Mouse (Mus musculus): ENCODE measurements at regions not wholly inside any gene's neighbourhood (a gene's known extent, or its start where the extent isn't known, plus 50 kb on each side); places are given as distances from the start of the nearest gene placed in this dataset.

- TF ChIP-seq CTCF (IDR thresholded peaks at IDR 0.05; ENCODE audit: control insufficient read depth, insufficient read depth, insufficient replicate concordance, low read depth, low read length) (no peak), POLR2A (IDR thresholded peaks at IDR 0.05; ENCODE audit: control insufficient read depth, low read depth, low read length) (no peak)
- no peak overlapping the region for H3K4me3 ChIP-seq (ENCODE audit: control insufficient read depth, low read depth, low read length)
- no peaks in the 10 kb centered on the region for H3K36me3 ChIP-seq (ENCODE audit: control insufficient read depth, insufficient read depth, low read length)
- H3K27ac ChIP-seq (ENCODE audit: control insufficient read depth, insufficient read depth, low read depth, low read length) = no peak overlapping the region
- no peaks in the 10 kb centered on the region for H3K27me3 ChIP-seq (ENCODE audit: control insufficient read depth, insufficient read depth, low read length)
- H3K4me1 ChIP-seq (ENCODE audit: control insufficient read depth, insufficient read depth, low read length) = no peaks in the 10 kb centered on the region
Measured at GRCm38 (mm10) chr1:164571496-164572078, 113.4 kb upstream of the Atp1b1 start.

GRCm38 (mm10) chr1:164564847-164565246 lies 106.7 kb upstream of the Atp1b1 start:
- no peaks in the 10 kb centered on the region for H3K4me1 ChIP-seq (ENCODE audit: control insufficient read depth, insufficient read depth, low read length)
- TF ChIP-seq CTCF (IDR thresholded peaks at IDR 0.05; ENCODE audit: control insufficient read depth, insufficient read depth, insufficient replicate concordance, low read depth, low read length) (no peak), POLR2A (IDR thresholded peaks at IDR 0.05; ENCODE audit: control insufficient read depth, low read depth, low read length) (no peak)
- H3K4me3 ChIP-seq (ENCODE audit: control insufficient read depth, low read depth, low read length) = no peak overlapping the region
- H3K27me3 ChIP-seq (ENCODE audit: control insufficient read depth, insufficient read depth, low read length) = no peaks in the 10 kb centered on the region
- no peaks in the 10 kb centered on the region for H3K36me3 ChIP-seq (ENCODE audit: control insufficient read depth, insufficient read depth, low read length)
- no peak overlapping the region for H3K27ac ChIP-seq (ENCODE audit: control insufficient read depth, insufficient read depth, low read depth, low read length)

- H3K27me3 ChIP-seq (ENCODE audit: control insufficient read depth, insufficient read depth, low read length) = no peaks in the 10 kb centered on the region
- TF ChIP-seq POLR2A (IDR thresholded peaks at IDR 0.05; ENCODE audit: control insufficient read depth, low read depth, low read length) = no peak
- no peak for TF ChIP-seq CTCF (IDR thresholded peaks at IDR 0.05; ENCODE audit: control insufficient read depth, insufficient read depth, insufficient replicate concordance, low read depth, low read length)
- H3K4me3 ChIP-seq (ENCODE audit: control insufficient read depth, low read depth, low read length) = no peak overlapping the region
- H3K27ac ChIP-seq (ENCODE audit: control insufficient read depth, insufficient read depth, low read depth, low read length) = no peak overlapping the region
- H3K36me3 ChIP-seq (ENCODE audit: control insufficient read depth, insufficient read depth, low read length) = no peaks in the 10 kb centered on the region
- H3K4me1 ChIP-seq (ENCODE audit: control insufficient read depth, insufficient read depth, low read length) = no peaks in the 10 kb centered on the region
Measured at GRCm38 (mm10) chr1:164559546-164560228, 101.5 kb upstream of the Atp1b1 start.

GRCm38 (mm10) chr1:164552658-164553057 lies 94.5 kb upstream of the Atp1b1 start:
- Histone ChIP-seq H3K27me3 (ENCODE audit: control insufficient read depth, insufficient read depth, low read length) (no peaks in the 10 kb centered on the region), H3K4me1 (ENCODE audit: control insufficient read depth, insufficient read depth, low read length) (no peaks in the 10 kb centered on the region), H3K36me3 (ENCODE audit: control insufficient read depth, insufficient read depth, low read length) (no peaks in the 10 kb centered on the region), H3K27ac (ENCODE audit: control insufficient read depth, insufficient read depth, low read depth, low read length) (no peak overlapping the region), H3K4me3 (ENCODE audit: control insufficient read depth, low read depth, low read length) (no peak overlapping the region)
- TF ChIP-seq POLR2A (IDR thresholded peaks at IDR 0.05; ENCODE audit: control insufficient read depth, low read depth, low read length) (no peak), CTCF (IDR thresholded peaks at IDR 0.05; ENCODE audit: control insufficient read depth, insufficient read depth, insufficient replicate concordance, low read depth, low read length) (no peak)

- Histone ChIP-seq H3K36me3 (ENCODE audit: control insufficient read depth, insufficient read depth, low read length) (no peaks in the 10 kb centered on the region), H3K27ac (ENCODE audit: control insufficient read depth, insufficient read depth, low read depth, low read length) (no peak overlapping the region), H3K27me3 (ENCODE audit: control insufficient read depth, insufficient read depth, low read length) (no peaks in the 10 kb centered on the region), H3K4me1 (ENCODE audit: control insufficient read depth, insufficient read depth, low read length) (no peaks in the 10 kb centered on the region), H3K4me3 (ENCODE audit: control insufficient read depth, low read depth, low read length) (no peak overlapping the region)
- TF ChIP-seq CTCF (IDR thresholded peaks at IDR 0.05; ENCODE audit: control insufficient read depth, insufficient read depth, insufficient replicate concordance, low read depth, low read length) = no peak
- TF ChIP-seq POLR2A (IDR thresholded peaks at IDR 0.05; ENCODE audit: control insufficient read depth, low read depth, low read length) = no peak
Measured at GRCm38 (mm10) chr1:164551019-164551418, 92.9 kb upstream of the Atp1b1 start.

- Histone ChIP-seq H3K36me3 (ENCODE audit: control insufficient read depth, insufficient read depth, low read length) (no peaks in the 10 kb centered on the region), H3K27ac (ENCODE audit: control insufficient read depth, insufficient read depth, low read depth, low read length) (no peak overlapping the region), H3K4me1 (ENCODE audit: control insufficient read depth, insufficient read depth, low read length) (no peaks in the 10 kb centered on the region), H3K27me3 (ENCODE audit: control insufficient read depth, insufficient read depth, low read length) (no peaks in the 10 kb centered on the region), H3K4me3 (ENCODE audit: control insufficient read depth, low read depth, low read length) (no peak overlapping the region)
- no peak for TF ChIP-seq CTCF (IDR thresholded peaks at IDR 0.05; ENCODE audit: control insufficient read depth, insufficient read depth, insufficient replicate concordance, low read depth, low read length)
- no peak for TF ChIP-seq POLR2A (IDR thresholded peaks at IDR 0.05; ENCODE audit: control insufficient read depth, low read depth, low read length)
Measured at GRCm38 (mm10) chr1:164550596-164550995, 92.4 kb upstream of the Atp1b1 start.

- H3K36me3 ChIP-seq (ENCODE audit: control insufficient read depth, insufficient read depth, low read length) = no peaks in the 10 kb centered on the region
- no peak for TF ChIP-seq POLR2A (IDR thresholded peaks at IDR 0.05; ENCODE audit: control insufficient read depth, low read depth, low read length)
- TF ChIP-seq CTCF (IDR thresholded peaks at IDR 0.05; ENCODE audit: control insufficient read depth, insufficient read depth, insufficient replicate concordance, low read depth, low read length) = no peak
- no peaks in the 10 kb centered on the region for H3K27me3 ChIP-seq (ENCODE audit: control insufficient read depth, insufficient read depth, low read length)
- no peaks in the 10 kb centered on the region for H3K4me1 ChIP-seq (ENCODE audit: control insufficient read depth, insufficient read depth, low read length)
- H3K4me3 ChIP-seq (ENCODE audit: control insufficient read depth, low read depth, low read length) = no peak overlapping the region
- H3K27ac ChIP-seq (ENCODE audit: control insufficient read depth, insufficient read depth, low read depth, low read length) = no peak overlapping the region
Measured at GRCm38 (mm10) chr1:164548071-164548470, 89.9 kb upstream of the Atp1b1 start.

All from testis, adult 2 months (tissue).